17 mouse cellular contexts compared by ENCODE assay signal in genomic region chr3:131159881-131160615, GRCm38 (mm10). TPM values are rescaled to one million over a fixed set of nuclear protein-coding genes. Genes with fewer than 3 reads are reported as not detected.
DNase-seq lines count a peak whose midpoint lies in the region; ATAC-seq lines count a peak whose summit lies in the region.
"Had no signal": no experiment of that assay in that cellular context is flagged by ENCODE, and none has a peak within 500 bp of the region (broad histone marks: within the 10 kb centered on the region; RNA-seq: fewer than 3 reads in every experiment).

No protein-coding gene starts in this region.

- 75% methylated on average over 14 of the region's 14 CpGs for WGBS in kidney, embryonic 15.5 days
- 29% methylated on average over 14 of the region's 14 CpGs for WGBS in forebrain, embryonic 13.5 days

- H3K4me3 ChIP-seq in kidney, embryonic 15.5 days (replicated peaks) = no peak overlapping the region
- no peak overlapping the region for H3K4me3 ChIP-seq in forebrain, embryonic 13.5 days
- H3K4me3 ChIP-seq: limb, embryonic 10.5 days; midbrain, embryonic 10.5 days had no signal

- no peak for DNase-seq in kidney, postnatal 14 days
- DNase-seq in retina, postnatal 1 day = peak; percentile 65
- DNase-seq in layer of hippocampus, postnatal 36 days = no peak
- no peak for DNase-seq in frontal cortex, postnatal 25 days (ENCODE audit: low spot score in 2 of 2)
- DNase-seq: cerebellum, postnatal 10 days; embryo, embryonic 11 days; gastrocnemius, postnatal 36 days; kidney, adult 9 months; lung, adult 2 months; lung, postnatal 36 days had no signal

- H3K9me3 ChIP-seq in kidney, embryonic 15.5 days (replicated peaks) = no peaks in the 10 kb centered on the region
- no peaks in the 10 kb centered on the region for H3K9me3 ChIP-seq in forebrain, embryonic 13.5 days (replicated peaks)
- H3K9me3 ChIP-seq: limb, embryonic 10.5 days; midbrain, embryonic 10.5 days had no signal

- no peak for ATAC-seq in kidney, embryonic 15.5 days (replicated peaks; ENCODE audit: low FRiP score)
- peak; percentile 34 for ATAC-seq in CD4-positive, CD25-positive, alpha-beta regulatory T cell, adult 4 months
- no peak for ATAC-seq in forebrain, embryonic 13.5 days

- no peaks in the 10 kb centered on the region for H3K27me3 ChIP-seq in kidney, embryonic 15.5 days
- no peaks in the 10 kb centered on the region for H3K27me3 ChIP-seq in forebrain, embryonic 13.5 days

- 0 out of 2 replicates have a peak overlapping the region, but pooled peaks have one; percentile 33 for H3K27ac ChIP-seq in kidney, embryonic 15.5 days
- no peak overlapping the region for H3K27ac ChIP-seq in forebrain, embryonic 13.5 days
- H3K27ac ChIP-seq: limb, embryonic 10.5 days; midbrain, embryonic 10.5 days; stomach, postnatal 0 days had no signal

- H3K9ac ChIP-seq in kidney, embryonic 15.5 days = no peak overlapping the region
- no peak overlapping the region for H3K9ac ChIP-seq in forebrain, embryonic 13.5 days

- H3K36me3 ChIP-seq in kidney, embryonic 15.5 days = no peaks in the 10 kb centered on the region
- no peaks in the 10 kb centered on the region for H3K36me3 ChIP-seq in forebrain, embryonic 13.5 days (ENCODE audit: poor library complexity, severe bottlenecking)

- H3K4me2 ChIP-seq in kidney, embryonic 15.5 days = no peak overlapping the region
- H3K4me2 ChIP-seq in forebrain, embryonic 13.5 days = peak overlapping the region; percentile 34
- H3K4me2 ChIP-seq: liver, embryonic 11.5 days had no signal

- peaks cover 50% of the 10 kb centered on the region for H3K4me1 ChIP-seq in kidney, embryonic 15.5 days
- peaks cover 64% of the 10 kb centered on the region for H3K4me1 ChIP-seq in forebrain, embryonic 13.5 days

RNA-seq across cellular contexts. Expression of gene Lef1, which starts 49.8 kb away (rescaled TPM):
- 25.6 and 26.2 TPM in 2 replicates for polyA plus RNA-seq in kidney, embryonic 15.5 days (2015; fragmentation: Nextera tagmentation; extraction: Ambion mirVana)
- polyA plus RNA-seq in CD4-positive, CD25-positive, alpha-beta regulatory T cell, adult 4 months (2017; shearing (Covaris generic)) = 100 to 1,000 TPM; 208 to 272 TPM
- polyA plus RNA-seq in forebrain, embryonic 13.5 days (2015; fragmentation: Nextera tagmentation; extraction: Ambion mirVana) = 24.8 and 27.6 TPM in 2 replicates
- 1 to 10 TPM; 5.5 to 6.7 TPM for total RNA-seq in layer of hippocampus, postnatal 36 days (2021)
